Mouse (Mus musculus) left cerebral cortex, postnatal 14 days (tissue): ENCODE results near the gene Taok1. TPM values are rescaled to one million over a fixed set of nuclear protein-coding genes. Genes with fewer than 3 reads are reported as not detected.

Experiments
- DNase-seq, 2 experiments: peaks; one replicate each; pipeline ENCODE4 v3.0.0; 2021 to 2022; ENCODE audit warnings: low spot score in 2 of 2, mixed read lengths in 1 of 2
- intact Hi-C: fragments of 180-260 bp; cut with DNase I; formaldehyde crosslinking; loops from one replicate; pipeline ENCODE4 v1.15.1; 2025
- total RNA-seq, 2 experiments: library from RNA; stranded (reverse); gene quantifications; 2 replicates each; pipeline ENCODE4 v1.2.3; 2021

The Taok1 gene
- total RNA-seq, 2 experiments from 2014 or later: 106 to 109 TPM

DNA sequence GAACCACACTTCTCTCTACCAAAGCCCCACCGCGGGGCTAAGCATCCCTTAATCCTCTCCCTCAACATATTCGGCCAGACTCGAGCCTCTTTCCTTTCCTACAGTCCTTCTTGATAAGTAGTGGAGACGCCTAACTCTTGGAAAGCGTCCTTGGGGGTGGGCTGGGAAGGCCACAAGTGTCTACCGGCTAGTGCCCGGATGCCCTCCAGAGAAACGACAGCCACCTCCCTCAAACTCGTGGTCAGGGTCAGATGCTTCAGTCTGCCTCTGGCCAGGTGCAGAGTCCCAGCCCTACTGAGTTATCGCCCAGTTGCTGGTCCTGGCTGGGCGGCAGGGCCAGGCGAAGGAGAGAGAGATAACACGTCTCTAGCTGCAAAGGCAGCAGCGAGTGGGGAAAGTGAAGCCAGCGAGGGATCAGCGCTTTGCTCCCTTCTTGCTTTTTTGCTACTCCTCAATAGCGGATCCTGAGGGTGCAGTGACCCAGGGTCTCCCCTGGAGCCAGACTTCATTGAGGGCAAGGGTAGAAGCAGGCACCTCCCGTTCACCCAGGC, 93.3 kb downstream of the Taok1 start:
- DNase-seq: no peak
- intact Hi-C loops: no loop called here

DNA sequence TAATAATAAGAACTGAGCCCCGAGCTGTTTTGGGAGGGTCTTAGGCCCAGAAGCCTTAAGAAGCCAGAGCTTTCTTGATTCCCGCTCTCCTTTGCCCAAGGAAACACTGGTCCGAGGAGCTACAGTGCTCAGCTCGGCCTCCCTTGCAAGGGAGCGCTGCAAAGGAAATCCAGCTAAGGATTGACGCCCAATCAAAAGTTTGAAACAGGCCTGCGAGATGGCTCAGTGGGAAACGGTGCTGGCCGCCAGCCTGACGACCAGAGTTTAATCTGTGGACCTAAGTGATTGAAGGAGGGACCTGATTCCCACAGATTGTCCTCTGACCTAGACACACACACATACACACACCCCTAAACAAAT, 93.8 kb downstream of the Taok1 start:
- no peak for DNase-seq
- intact Hi-C loops: no loop called here

DNA sequence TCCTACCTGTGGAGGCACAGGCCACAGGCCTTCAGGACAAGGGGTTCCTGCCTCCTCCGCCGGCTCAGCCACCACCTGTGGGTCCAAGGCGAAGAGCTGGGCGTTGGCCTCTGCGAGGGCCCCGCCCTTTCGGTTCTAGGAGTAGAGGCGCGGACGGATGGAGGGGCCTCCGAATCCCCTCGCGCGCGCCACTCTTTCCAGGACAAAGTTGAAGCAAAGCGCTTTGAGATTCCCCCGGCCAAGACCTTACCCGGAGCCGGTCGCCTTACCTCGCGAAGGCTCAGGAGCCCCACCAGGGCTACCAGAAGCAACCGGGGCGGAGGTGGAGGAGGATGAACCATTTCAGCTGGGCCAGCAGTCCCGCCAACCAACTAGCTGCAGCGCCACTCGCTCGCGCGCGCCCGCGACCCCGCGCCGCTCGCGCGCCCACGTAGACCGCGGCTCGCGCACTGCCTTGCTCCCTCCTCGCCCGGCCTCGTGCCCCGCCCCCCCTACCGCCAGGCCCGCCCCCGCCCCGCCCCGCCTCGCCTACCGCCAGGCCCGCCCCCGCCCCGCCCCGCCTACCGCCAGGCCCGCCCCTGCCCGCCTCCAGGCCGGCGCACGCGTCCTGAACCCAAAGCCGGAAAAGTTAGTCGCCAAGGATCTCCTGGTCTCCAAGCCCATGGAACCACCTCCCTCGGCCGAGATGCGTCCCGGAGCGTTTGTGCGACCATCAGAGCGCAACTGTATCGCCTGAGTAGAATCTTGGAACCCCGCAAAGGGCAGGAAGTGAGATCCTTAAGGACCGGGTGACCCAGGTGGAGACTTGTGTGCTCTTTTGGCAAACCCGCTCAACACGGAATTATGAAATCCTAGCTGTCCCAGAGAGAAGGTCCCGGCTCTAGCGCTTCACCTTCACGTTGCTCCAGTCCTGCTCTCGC, 94.5 kb downstream of the Taok1 start:
- intact Hi-C loops: no loop called here
- peak in 1 of 2 experiments; percentile 76 for DNase-seq

DNA sequence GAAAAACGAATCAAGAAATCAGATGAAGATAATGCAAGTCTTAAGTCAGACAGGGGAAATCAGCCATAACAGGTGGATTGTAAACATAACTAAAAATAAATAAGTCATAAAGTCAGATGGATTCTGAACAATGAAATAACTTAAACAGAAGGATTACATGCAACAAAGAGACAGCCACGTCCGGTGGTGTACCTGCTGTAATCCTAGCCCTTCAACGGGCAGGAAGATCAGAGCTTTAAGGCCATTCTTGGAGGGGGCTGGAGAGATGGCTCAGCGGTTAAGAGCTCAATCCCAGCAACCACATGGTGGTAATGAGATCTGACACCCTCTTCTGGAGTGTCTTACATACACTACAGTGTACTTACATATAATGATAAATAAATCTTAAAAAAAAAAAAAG, 96.3 kb downstream of the Taok1 start:
- intact Hi-C loops: no loop called here

DNA sequence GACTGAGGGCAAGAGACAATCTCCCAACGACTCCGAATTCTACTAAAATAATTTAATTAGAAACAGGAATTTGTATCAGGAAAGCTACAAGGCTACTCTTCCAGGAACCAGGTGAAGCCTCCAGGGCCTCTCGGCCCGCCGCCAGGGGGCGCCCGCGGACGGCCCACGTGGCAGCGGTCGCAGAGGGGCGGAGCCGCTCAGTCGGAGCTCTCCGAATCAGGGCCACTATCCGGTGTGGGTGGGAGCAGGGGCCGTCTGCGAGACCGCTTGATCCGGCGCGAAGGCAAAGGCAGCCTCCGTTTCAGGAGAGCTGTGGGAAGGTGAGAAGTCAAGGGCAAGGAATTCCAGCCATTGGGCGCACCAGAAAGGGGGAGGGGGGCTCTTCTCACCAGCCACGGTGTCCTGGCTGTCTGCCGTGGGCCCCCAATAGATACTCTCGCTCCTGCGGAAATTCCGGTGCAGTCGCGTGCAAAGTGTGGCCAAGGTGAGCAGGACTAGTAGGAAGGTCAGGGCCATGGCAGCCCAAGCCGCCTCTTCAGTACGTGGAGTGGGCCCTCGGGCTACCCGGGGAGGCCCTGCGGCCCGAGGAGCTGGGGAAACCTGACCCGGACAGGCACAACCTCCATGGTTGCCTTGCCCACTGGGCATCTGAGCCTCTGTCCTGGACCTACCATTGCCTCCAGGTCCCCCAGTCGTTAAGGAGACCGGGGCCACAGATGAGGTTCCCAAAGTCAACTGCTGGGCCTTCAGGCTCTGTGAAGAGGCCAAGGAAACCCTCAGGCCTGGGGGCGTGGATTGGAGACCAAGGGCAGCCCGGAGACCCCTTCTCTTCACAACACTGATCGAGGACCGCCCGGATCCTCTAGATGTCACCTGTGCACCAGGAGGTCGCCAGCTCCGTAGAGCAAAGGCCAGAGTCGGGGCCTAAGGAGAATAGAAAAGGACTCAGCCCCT, 99.3 kb downstream of the Taok1 start:
- peak; percentile 89 for DNase-seq
- intact Hi-C loops: loop anchor here (5.0 kb wide), 1 partner anchor 119 kb away; no protein-coding TSS in a partner anchor

More for the DNA sequence above, 96.3 kb downstream of the Taok1 start:
- no peak for DNase-seq

DNA sequence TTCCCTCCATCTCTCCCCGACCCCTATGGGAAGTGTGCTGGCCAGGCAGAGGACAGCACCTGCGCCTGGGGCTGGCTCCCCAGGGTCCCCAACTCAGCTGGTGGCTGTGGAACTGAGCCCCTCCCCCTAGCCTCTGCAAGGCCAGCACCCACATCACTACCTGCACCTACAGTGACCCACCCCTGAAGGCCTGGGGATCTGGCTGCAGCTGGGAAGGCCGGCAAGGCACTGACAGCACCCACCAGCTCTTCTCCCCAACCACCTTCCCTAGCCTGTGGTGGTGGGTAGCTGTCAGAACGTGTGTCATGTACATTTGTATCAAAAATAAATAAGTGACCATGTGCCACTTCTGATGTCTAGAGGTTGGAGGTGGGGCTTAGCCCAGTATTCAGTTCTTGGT, 100.2 kb downstream of the Taok1 start:
- DNase-seq: no peak
- intact Hi-C loops: loop anchor here (5.0 kb wide), 1 partner anchor 120 kb away; no protein-coding TSS in a partner anchor

DNA sequence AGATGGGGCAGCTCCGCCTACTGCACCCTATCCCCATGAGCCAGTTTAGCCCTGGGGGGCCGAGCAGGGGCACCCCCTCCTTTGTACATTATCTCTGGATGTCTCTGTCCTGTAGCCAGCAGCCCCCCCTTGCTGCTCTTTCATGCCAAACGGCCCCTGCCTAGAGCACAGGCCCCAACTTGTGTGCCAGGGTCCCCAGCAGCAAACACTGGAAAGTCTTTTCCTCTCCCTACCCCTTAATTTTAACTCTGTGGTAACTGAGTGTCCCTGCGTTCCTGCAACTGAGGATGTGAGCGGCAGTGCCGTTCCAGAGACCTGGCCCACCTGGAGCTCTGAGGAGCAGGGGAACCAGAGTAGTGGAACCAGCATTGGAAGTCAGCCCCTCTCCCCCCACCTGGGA, 100.7 kb downstream of the Taok1 start:
- intact Hi-C loops: loop anchor here (5.0 kb wide), 1 partner anchor 120 kb away; no protein-coding TSS in a partner anchor
- DNase-seq: no peak

DNA sequence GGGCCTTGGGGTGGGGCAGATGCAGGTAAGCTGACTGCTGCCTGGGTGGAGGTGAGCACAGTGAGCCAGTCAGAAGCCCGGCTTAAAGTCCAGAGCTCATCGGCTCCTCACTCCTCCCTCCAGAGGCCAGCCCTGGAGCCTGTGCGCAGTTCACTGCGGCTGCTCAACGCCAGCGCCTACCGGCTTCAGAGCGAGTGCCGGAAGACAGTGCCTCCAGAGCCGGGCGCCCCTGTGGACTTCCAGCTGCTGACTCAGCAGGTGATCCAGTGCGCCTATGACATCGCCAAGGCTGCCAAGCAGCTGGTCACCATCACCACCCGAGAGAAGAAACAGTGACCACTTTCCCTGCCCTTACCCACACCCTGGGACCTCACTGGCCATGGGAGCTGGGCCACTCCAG, 101.3 kb downstream of the Taok1 start:
- DNase-seq: no peak
- intact Hi-C loops: loop anchor here (5.0 kb wide), 1 partner anchor 121 kb away; no protein-coding TSS in a partner anchor

DNA sequence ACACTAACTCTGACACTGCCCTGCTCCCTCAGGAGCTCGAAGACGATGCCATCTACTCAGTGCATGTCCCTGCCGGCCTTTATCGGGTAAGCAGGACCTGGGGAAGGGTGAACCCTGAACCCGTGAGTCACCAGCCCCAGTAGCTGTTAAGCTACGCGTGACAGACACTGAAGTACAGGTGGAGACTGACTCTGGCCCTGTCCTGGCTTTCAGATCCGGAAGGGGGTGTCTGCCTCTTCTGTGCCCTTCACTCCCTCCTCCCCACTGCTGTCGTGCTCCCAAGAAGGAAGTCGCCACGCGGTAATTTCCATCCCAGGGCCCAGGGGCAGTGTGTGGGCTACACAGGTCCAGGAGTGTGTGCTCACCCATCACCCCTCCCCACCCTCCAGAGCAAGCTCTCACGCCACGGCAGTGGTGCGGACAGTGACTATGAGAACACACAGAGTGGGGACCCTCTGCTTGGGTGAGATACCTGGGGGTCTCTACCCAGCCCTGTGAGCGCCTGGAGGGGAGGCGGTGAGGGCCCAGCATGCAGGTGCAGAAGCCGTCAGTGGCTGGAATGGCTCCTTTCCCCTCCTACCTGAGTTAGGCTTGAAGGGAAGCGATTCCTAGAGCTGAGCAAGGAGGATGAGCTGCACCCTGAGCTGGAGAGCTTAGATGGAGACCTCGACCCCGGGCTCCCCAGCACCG, 102.2 kb downstream of the Taok1 start:
- intact Hi-C loops: loop anchor here (5.0 kb wide), 1 partner anchor 122 kb away; no protein-coding TSS in a partner anchor
- no peak for DNase-seq

DNA sequence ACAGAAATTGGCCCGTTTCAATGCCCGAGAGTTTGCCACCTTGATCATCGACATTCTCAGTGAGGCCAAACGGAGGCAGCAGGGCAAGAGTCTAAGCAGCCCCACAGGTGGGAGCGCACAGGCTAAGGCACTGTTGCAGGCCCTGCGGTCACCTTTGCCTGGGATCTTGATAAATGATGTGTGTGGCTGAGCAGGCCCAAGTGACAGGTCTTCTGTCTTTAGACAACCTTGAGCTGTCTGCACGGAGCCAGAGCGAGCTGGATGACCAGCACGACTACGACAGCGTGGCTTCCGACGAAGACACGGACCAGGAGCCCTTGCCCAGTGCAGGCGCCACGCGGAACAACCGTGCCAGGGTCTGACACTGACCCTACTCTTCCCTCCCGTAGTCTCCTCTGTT, 103.2 kb downstream of the Taok1 start:
- DNase-seq: no peak
- intact Hi-C loops: no loop called here

DNA sequence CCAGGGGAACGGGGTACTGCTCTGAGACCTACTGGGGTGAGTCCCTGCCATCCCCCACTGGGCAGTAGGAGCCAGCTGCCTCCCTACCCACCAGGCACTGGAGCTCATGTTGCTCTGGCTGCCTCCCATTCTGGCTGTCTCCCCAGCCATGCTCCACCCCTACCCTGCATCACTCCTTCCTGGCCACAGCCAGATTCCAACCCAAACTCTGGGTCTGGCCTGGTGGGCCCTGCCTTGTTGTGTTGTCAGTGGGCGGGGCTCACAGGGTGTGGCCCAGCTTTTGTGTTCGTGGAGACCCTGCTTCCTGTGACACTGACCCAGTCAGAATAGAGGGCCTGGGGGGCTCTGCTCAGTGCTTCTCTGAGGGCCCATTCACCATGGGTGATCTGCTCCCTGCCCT, 104.1 kb downstream of the Taok1 start:
- no peak for DNase-seq
- intact Hi-C loops: no loop called here

DNA sequence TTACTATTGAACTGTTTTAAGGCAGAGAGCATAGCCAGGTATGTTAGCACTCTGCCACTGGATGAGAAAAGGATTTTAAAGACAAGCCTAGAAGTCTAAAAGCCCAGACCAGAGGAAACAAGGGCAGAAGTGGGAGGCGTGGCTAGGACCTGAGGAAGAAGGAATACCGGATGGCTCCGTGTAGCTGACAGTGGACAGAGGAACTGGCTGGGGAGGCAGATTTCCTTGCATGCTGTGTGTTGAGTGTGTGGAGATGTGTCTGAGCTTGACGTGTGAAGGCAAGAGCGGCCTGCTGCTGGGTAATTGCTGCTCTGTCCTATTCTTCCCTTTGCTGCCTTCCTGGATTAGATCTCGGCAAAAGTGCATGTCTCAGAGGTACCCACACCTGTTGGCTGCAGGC, 105.1 kb downstream of the Taok1 start:
- no peak for DNase-seq
- intact Hi-C loops: no loop called here

DNA sequence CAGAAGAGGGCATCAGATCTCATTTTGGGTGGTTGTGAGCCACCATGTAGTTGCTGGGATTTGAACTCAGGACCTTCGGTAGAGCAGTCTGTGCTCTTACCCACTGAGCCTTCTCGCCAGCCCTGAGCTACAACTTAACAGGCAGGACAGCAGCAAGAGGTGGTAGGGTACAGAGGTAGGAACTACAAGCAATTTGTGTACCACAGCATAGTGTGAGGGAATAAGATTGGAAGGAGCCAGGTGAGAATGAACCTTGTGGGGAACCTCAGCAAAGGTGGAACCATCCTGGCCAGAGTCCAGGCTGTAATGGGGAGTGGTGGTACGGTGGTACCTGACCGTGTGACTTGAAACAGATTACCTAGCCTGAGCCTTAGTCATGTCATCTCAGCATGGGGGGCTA, 105.6 kb downstream of the Taok1 start:
- no peak for DNase-seq
- intact Hi-C loops: no loop called here

DNA sequence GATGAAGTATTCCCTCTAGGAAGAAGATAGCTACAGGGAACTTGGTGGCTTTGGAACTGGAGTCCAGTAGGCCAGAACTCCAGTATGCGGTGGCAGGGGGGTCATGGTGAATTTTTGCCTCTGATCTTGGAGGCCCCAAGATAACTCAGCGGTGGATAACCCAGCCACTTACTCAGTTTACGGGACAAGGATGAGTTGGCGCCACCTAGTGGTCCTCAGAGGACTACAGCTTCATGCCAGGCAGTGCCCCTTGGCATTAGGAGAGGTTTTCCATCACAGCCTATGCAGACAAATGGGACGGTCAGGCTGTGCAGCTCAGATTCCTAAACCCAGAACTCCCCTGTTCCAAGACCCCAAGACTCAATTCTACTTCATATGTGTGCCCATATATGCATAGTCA, 106.2 kb downstream of the Taok1 start:
- DNase-seq: peak; percentile 83 to 89
- intact Hi-C loops: no loop called here

DNA sequence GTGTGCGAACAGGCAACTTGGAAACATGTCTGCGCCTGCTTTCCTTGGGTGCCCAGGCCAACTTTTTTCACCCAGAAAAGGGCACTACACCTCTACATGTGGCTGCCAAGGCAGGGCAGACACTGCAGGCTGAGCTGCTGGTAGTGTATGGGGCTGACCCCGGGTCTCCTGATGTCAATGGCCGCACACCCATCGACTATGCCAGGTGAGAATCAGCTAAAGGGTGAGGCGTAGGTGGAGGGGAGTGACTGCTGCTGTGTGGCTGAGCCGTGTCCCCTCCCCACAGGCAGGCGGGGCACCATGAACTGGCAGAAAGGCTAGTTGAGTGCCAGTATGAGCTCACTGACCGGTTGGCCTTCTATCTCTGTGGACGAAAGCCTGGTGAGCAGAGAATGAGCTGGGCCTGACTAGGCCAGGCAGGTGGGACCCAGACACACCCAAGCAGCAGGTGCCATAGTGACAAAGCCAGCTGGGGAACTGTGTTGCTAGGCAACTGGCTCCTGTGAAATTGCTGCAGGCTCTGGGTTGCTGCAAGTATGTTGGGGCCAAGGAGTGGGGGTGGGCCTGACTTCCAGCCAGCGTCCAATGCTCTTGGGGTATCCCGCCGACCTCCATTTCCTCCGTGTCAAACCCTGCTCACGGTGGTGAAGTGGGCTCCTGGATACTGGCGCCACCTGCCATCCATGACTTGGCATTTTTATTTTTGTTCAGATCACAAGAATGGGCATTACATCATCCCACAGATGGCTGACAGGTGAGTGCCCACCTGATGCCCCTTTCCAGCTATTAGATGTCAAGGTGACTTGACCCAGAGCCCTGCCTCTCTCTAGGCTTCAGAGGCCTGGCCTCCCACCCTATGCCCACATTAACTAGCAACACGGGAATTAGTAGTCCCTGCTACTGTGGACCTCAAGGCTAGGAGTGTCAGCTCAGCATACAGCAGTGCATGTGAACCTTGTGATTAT, 107.0 kb downstream of the Taok1 start:
- intact Hi-C loops: no loop called here
- peak in 1 of 2 experiments; percentile 47 for DNase-seq

DNA sequence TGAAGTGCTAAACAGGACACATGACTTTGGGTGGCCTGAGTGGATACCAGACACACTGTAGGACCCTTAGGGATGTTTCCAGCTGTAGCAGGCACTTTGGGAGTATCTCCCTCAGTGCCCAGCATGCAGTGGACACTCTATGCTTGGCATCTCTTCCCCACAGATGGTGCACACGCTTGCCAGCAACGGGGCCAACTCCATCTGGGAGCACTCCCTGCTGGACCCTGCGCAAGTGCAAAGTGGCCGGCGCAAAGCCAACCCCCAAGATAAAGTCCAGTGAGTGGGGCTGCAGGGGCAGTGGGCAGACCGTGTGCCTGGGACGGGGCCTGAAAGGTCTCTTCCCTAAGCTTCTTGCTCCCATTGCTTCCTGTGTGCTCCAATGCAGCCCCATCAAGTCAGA, 108.3 kb downstream of the Taok1 start:
- intact Hi-C loops: no loop called here
- no peak for DNase-seq

DNA sequence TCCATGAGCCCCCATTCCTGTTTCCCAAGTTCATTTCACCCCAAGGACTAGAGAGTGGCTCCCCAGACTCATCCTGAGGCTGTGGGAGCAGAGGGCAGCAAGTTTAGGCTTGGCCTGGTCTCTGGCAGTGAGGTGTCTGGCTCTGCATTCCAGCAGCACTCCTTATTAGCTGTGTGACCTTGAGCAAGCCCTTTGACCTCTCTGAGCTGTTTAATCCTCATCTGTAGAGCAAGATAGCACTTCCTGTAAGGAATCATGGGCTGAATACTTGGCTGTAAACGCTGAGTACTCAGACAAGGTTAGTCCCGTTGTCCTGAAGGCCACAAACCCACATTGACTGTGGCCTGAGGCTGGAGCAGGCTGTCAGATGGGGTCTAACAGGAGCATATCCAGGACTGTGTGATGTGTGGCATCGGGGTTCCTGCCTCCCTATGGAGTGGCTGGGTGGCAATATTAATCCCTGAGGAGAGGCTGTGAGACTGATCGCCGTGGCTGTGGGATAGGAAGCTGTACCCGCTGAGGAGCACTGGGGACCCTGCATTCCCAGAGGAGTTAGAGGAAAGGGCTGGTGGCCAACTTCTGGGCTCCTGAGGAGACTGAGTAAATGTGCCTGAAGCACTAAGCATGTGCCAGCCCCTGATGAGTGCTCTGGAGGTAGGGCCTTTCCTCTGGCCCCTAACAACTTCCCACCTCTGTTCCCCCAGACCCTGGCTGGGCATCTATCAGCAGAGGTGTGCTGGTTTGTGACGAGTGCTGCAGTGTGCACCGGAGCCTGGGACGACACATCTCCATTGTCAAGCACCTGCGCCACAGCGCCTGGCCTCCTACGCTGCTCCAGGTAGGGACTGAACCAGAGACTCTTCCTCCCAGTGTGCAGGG, 109.1 kb downstream of the Taok1 start:
- intact Hi-C loops: no loop called here
- no peak for DNase-seq
